Mouse (Mus musculus): ENCODE measurements at regions not wholly inside any gene's neighbourhood (a gene's known extent, or its start where the extent isn't known, plus 50 kb on each side); places are given as distances from the start of the nearest gene placed in this dataset.

- DNase-seq (ENCODE audit: low read depth, low spot score): no peak
Observed at GRCm38 (mm10) chr11:63569785-63570479, 352.2 kb downstream of the Hs3st3b1 start.

GRCm38 (mm10) chr11:63570646-63571045 is 351.4 kb downstream of the Hs3st3b1 start:
- DNase-seq (ENCODE audit: low read depth, low spot score): no peak

- DNase-seq (ENCODE audit: low read depth, low spot score): no peak
Observed at GRCm38 (mm10) chr11:63573271-63573670, 348.8 kb downstream of the Hs3st3b1 start.

- DNase-seq (ENCODE audit: low read depth, low spot score): no peak
Observed at GRCm38 (mm10) chr11:63583321-63583720, 338.8 kb downstream of the Hs3st3b1 start.

- no peak for DNase-seq (ENCODE audit: low read depth, low spot score)
Observed at GRCm38 (mm10) chr11:63585216-63585869, 336.7 kb downstream of the Hs3st3b1 start.

GRCm38 (mm10) chr11:63620220-63620619 is 301.9 kb downstream of the Hs3st3b1 start:
- DNase-seq (ENCODE audit: low read depth, low spot score): no peak

- no peak for DNase-seq (ENCODE audit: low read depth, low spot score)
Observed at GRCm38 (mm10) chr11:63630336-63630735, 291.8 kb downstream of the Hs3st3b1 start.

- DNase-seq (ENCODE audit: low read depth, low spot score): no peak
Observed at GRCm38 (mm10) chr11:63657057-63657456, 265.0 kb downstream of the Hs3st3b1 start.

- peak; percentile 57 for DNase-seq (ENCODE audit: low read depth, low spot score)
Observed at GRCm38 (mm10) chr11:63665268-63665934, 256.7 kb downstream of the Hs3st3b1 start.

- DNase-seq (ENCODE audit: low read depth, low spot score): no peak
Observed at GRCm38 (mm10) chr11:63670477-63670876, 251.6 kb downstream of the Hs3st3b1 start.

- no peak for DNase-seq (ENCODE audit: low read depth, low spot score)
Observed at GRCm38 (mm10) chr11:63671816-63672215, 250.3 kb downstream of the Hs3st3b1 start.

GRCm38 (mm10) chr11:63677921-63678320 is 244.2 kb downstream of the Hs3st3b1 start:
- no peak for DNase-seq (ENCODE audit: low read depth, low spot score)

GRCm38 (mm10) chr11:63678382-63678905 is 243.6 kb downstream of the Hs3st3b1 start:
- no peak for DNase-seq (ENCODE audit: low read depth, low spot score)

GRCm38 (mm10) chr11:63679491-63679890 is 242.6 kb downstream of the Hs3st3b1 start:
- DNase-seq (ENCODE audit: low read depth, low spot score): no peak

- no peak for DNase-seq (ENCODE audit: low read depth, low spot score)
Observed at GRCm38 (mm10) chr11:63684228-63684980, 237.7 kb downstream of the Hs3st3b1 start.

- peak; percentile 74 for DNase-seq (ENCODE audit: low read depth, low spot score)
Observed at GRCm38 (mm10) chr11:63691041-63691440, 231.0 kb downstream of the Hs3st3b1 start.

GRCm38 (mm10) chr11:63704995-63705580 is 217.0 kb downstream of the Hs3st3b1 start:
- DNase-seq (ENCODE audit: low read depth, low spot score): no peak

- no peak for DNase-seq (ENCODE audit: low read depth, low spot score)
Observed at GRCm38 (mm10) chr11:63706057-63706456, 216.0 kb downstream of the Hs3st3b1 start.

- no peak for DNase-seq (ENCODE audit: low read depth, low spot score)
Observed at GRCm38 (mm10) chr11:63707093-63707492, 215.0 kb downstream of the Hs3st3b1 start.

GRCm38 (mm10) chr11:63708412-63708811 is 213.7 kb downstream of the Hs3st3b1 start:
- DNase-seq (ENCODE audit: low read depth, low spot score): no peak

All from forelimb bud, embryonic 11.5 days (tissue).